Mouse (Mus musculus): ENCODE data around the gene Sele.

The Sele gene

GRCm38 (mm10) chr1:164072001-164072400 lies 24.0 kb downstream of the Sele start:
- DNase-seq (ENCODE audit: low spot score): no peak

- DNase-seq (ENCODE audit: low spot score): no peak
Observed at GRCm38 (mm10) chr1:164073091-164073490, 25.1 kb downstream of the Sele start.

GRCm38 (mm10) chr1:164073803-164074202 lies 25.8 kb downstream of the Sele start:
- DNase-seq (ENCODE audit: low spot score): no peak

- DNase-seq (ENCODE audit: low spot score): no peak
Observed at GRCm38 (mm10) chr1:164074606-164075140, 26.6 kb downstream of the Sele start.

GRCm38 (mm10) chr1:164075416-164075815 lies 27.4 kb downstream of the Sele start:
- DNase-seq (ENCODE audit: low spot score): no peak

GRCm38 (mm10) chr1:164076441-164076840 lies 28.4 kb downstream of the Sele start:
- DNase-seq (ENCODE audit: low spot score): no peak

- DNase-seq (ENCODE audit: low spot score): no peak
Observed at GRCm38 (mm10) chr1:164077031-164077430, 29.0 kb downstream of the Sele start.

- DNase-seq (ENCODE audit: low spot score): no peak
Observed at GRCm38 (mm10) chr1:164078323-164078741, 30.3 kb downstream of the Sele start.

GRCm38 (mm10) chr1:164079091-164079490 lies 31.1 kb downstream of the Sele start:
- no peak for DNase-seq (ENCODE audit: low spot score)

- DNase-seq (ENCODE audit: low spot score): no peak
Observed at GRCm38 (mm10) chr1:164083046-164083445, 35.0 kb downstream of the Sele start.

GRCm38 (mm10) chr1:164086797-164087196 lies 38.8 kb downstream of the Sele start:
- DNase-seq (ENCODE audit: low spot score): no peak

- no peak for DNase-seq (ENCODE audit: low spot score)
Observed at GRCm38 (mm10) chr1:164087872-164088271, 39.8 kb downstream of the Sele start.

GRCm38 (mm10) chr1:164096780-164097179 lies 48.7 kb downstream of the Sele start:
- DNase-seq (ENCODE audit: low spot score): no peak

GRCm38 (mm10) chr1:164097911-164098310 lies 49.9 kb downstream of the Sele start:
- no peak for DNase-seq (ENCODE audit: low spot score)

- DNase-seq (ENCODE audit: low spot score): no peak
Observed at GRCm38 (mm10) chr1:164098372-164098771, 50.3 kb downstream of the Sele start.
